In genomic region chr2:153808146-153808545, GRCm38 (mm10) we compare ENCODE assay signal across 18 mouse cellular contexts. TPM values are rescaled to one million over a fixed set of nuclear protein-coding genes. Genes with fewer than 3 reads are reported as not detected.
DNase-seq lines count a peak whose midpoint lies in the region; ATAC-seq and TF ChIP-seq lines count a peak whose summit lies in the region.
"Had no signal": no experiment of that assay in that cellular context is flagged by ENCODE, and none has a peak within 500 bp of the region (broad histone marks: within the 10 kb centered on the region; RNA-seq: fewer than 3 reads in every experiment).

No protein-coding gene starts in this region.

- no peaks in the 10 kb centered on the region for H3K27me3 ChIP-seq in hindbrain, postnatal 0 days (ENCODE audit: insufficient read depth, low read length)
- no peaks in the 10 kb centered on the region for H3K27me3 ChIP-seq in hindbrain, embryonic 14.5 days (ENCODE audit: control insufficient read depth, insufficient read depth, low read length)
- no peaks in the 10 kb centered on the region for H3K27me3 ChIP-seq in intestine, embryonic 16.5 days (replicated peaks; ENCODE audit: control insufficient read depth, insufficient read depth, low read length)
- H3K27me3 ChIP-seq: embryonic facial prominence, embryonic 13.5 days; forebrain, embryonic 12.5 days; hindbrain, embryonic 12.5 days had no signal

- H3K4me2 ChIP-seq in hindbrain, postnatal 0 days (ENCODE audit: low read depth, low read length): no peak overlapping the region
- no peak overlapping the region for H3K4me2 ChIP-seq in hindbrain, embryonic 14.5 days (replicated peaks)
- no peak overlapping the region for H3K4me2 ChIP-seq in intestine, embryonic 16.5 days (ENCODE audit: low read depth, low read length)
- H3K4me2 ChIP-seq: embryonic facial prominence, embryonic 13.5 days; forebrain, embryonic 12.5 days; hindbrain, embryonic 12.5 days had no signal

- H3K4me3 ChIP-seq in hindbrain, postnatal 0 days (ENCODE audit: low read length): no peak overlapping the region
- H3K4me3 ChIP-seq in hindbrain, embryonic 14.5 days (replicated peaks; ENCODE audit: low read length): no peak overlapping the region
- H3K4me3 ChIP-seq in intestine, embryonic 16.5 days (ENCODE audit: low read length): no peak overlapping the region
- H3K4me3 ChIP-seq: embryonic facial prominence, embryonic 13.5 days; forebrain, embryonic 12.5 days; gastrocnemius, adult 2 months; hindbrain, embryonic 12.5 days had no signal

- H3K36me3 ChIP-seq in hindbrain, postnatal 0 days (ENCODE audit: insufficient read depth, low read length): no peaks in the 10 kb centered on the region
- H3K36me3 ChIP-seq in hindbrain, embryonic 14.5 days (replicated peaks; ENCODE audit: control insufficient read depth, insufficient read depth): no peaks in the 10 kb centered on the region
- no peaks in the 10 kb centered on the region for H3K36me3 ChIP-seq in intestine, embryonic 16.5 days (ENCODE audit: control insufficient read depth, insufficient read depth, low read length)
- H3K36me3 ChIP-seq: embryonic facial prominence, embryonic 13.5 days; forebrain, embryonic 12.5 days; hindbrain, embryonic 12.5 days had no signal

- ATAC-seq in hindbrain, postnatal 0 days: peak; percentile 2; the same call in 1 of the 2 replicates
- no peak for ATAC-seq in hindbrain, embryonic 14.5 days (ENCODE audit: low FRiP score)
- ATAC-seq in intestine, embryonic 16.5 days: 0 out of 2 replicates have a peak, but pooled peaks have one; percentile 22
- ATAC-seq in megakaryocyte, adult 5-6 weeks (ENCODE audit: poor library complexity, severe bottlenecking): no peak
- ATAC-seq: forebrain, postnatal 0 days had no signal

- WGBS in hindbrain, postnatal 0 days: 70% methylated on average over 8 of the region's 8 CpGs
- 78% methylated on average over 8 of the region's 8 CpGs for WGBS in hindbrain, embryonic 14.5 days
- 73% methylated on average over 8 of the region's 8 CpGs for WGBS in intestine, embryonic 16.5 days

- no peaks in the 10 kb centered on the region for H3K4me1 ChIP-seq in hindbrain, postnatal 0 days (ENCODE audit: insufficient read depth, low read length)
- H3K4me1 ChIP-seq in hindbrain, embryonic 14.5 days (replicated peaks; ENCODE audit: control insufficient read depth, insufficient read depth, low read length): no peaks in the 10 kb centered on the region
- H3K4me1 ChIP-seq in intestine, embryonic 16.5 days (ENCODE audit: control insufficient read depth, insufficient read depth, low read length): no peaks in the 10 kb centered on the region
- H3K4me1 ChIP-seq: embryonic facial prominence, embryonic 13.5 days; forebrain, embryonic 12.5 days; hindbrain, embryonic 12.5 days had no signal

- H3K27ac ChIP-seq in hindbrain, postnatal 0 days: no peak overlapping the region
- no peak overlapping the region for H3K27ac ChIP-seq in hindbrain, embryonic 14.5 days
- no peak overlapping the region for H3K27ac ChIP-seq in intestine, embryonic 16.5 days (ENCODE audit: low read length)
- H3K27ac ChIP-seq: embryonic facial prominence, embryonic 13.5 days; forebrain, embryonic 12.5 days; gastrocnemius, adult 2 months; hindbrain, embryonic 12.5 days had no signal

- no peak for DNase-seq in hindbrain, postnatal 0 days (ENCODE audit: low spot score)
- no peak for DNase-seq in hindbrain, embryonic 14.5 days (ENCODE audit: low spot score)
- DNase-seq in adrenal gland, adult (ENCODE audit: inconsistent age in 2 of 2, low spot score in 1 of 2): peak; percentile 74 to 88
- peak; percentile 70 for DNase-seq in adrenal gland, postnatal 14 days
- no peak for DNase-seq in neural tube, embryonic 10.5 days (ENCODE audit: extremely low spot score, low spot score)
- no peak for DNase-seq in left cerebral cortex, adult 9 months (ENCODE audit: low spot score in 2 of 2)
- DNase-seq: gastrocnemius, postnatal 25 days had no signal

- no peak for TF ChIP-seq CTCF in hindbrain, postnatal 0 days (IDR thresholded peaks at IDR 0.05; ENCODE audit: low read depth)

- no peak overlapping the region for H3K9ac ChIP-seq in hindbrain, postnatal 0 days (replicated peaks; ENCODE audit: low read length)
- H3K9ac ChIP-seq in hindbrain, embryonic 14.5 days: no peak overlapping the region
- no peak overlapping the region for H3K9ac ChIP-seq in intestine, embryonic 16.5 days (ENCODE audit: low read depth, low read length)
- H3K9ac ChIP-seq: embryonic facial prominence, embryonic 13.5 days; forebrain, embryonic 12.5 days; forebrain, postnatal 0 days; hindbrain, embryonic 12.5 days had no signal

- H3K9me3 ChIP-seq in hindbrain, postnatal 0 days (ENCODE audit: low read length): no peaks in the 10 kb centered on the region
- no peaks in the 10 kb centered on the region for H3K9me3 ChIP-seq in hindbrain, embryonic 14.5 days (ENCODE audit: control insufficient read depth, low read length)
- no peaks in the 10 kb centered on the region for H3K9me3 ChIP-seq in intestine, embryonic 16.5 days (ENCODE audit: control insufficient read depth, low read length)
- H3K9me3 ChIP-seq: embryonic facial prominence, embryonic 13.5 days; forebrain, embryonic 12.5 days; hindbrain, embryonic 12.5 days had no signal

RNA-seq across cellular contexts. Expression of gene Efcab8, which starts 28.4 kb away (rescaled TPM):
- not detected in 2 replicates for total RNA-seq in hindbrain, postnatal 0 days (2014; rRNA removed)
- polyA plus RNA-seq in hindbrain, postnatal 0 days (2015; fragmentation: Nextera tagmentation; extraction: Ambion mirVana): 0.04 TPM in 1 of 2 replicates, not detected in the other
- not detected in 2 replicates for polyA plus RNA-seq in hindbrain, embryonic 14.5 days (2014; fragmentation: Nextera tagmentation; extraction: Ambion mirVana)
- not detected in 2 replicates for total RNA-seq in adrenal gland, postnatal 14 days (2021)
- 0.02 TPM in 1 of 2 replicates, not detected in the other for polyA plus RNA-seq in intestine, embryonic 16.5 days (2015; fragmentation: Nextera tagmentation; extraction: Ambion mirVana)
- total RNA-seq in megakaryocyte, adult 5-6 weeks (2015): 0.11 TPM in 1 of 2 replicates, not detected in the other
- total RNA-seq in megakaryocyte, adult 5-6 weeks (2017): not detected in 2 replicates
- total RNA-seq: gastrocnemius, adult 2 months; gastrocnemius, postnatal 25 days; granulocyte monocyte progenitor cell, adult 5-6 weeks; heart, adult 8-10 months; heart, postnatal 10 days had no signal
- polyA plus RNA-seq: embryonic facial prominence, embryonic 13.5 days; forebrain, embryonic 12.5 days; forebrain, postnatal 0 days; heart, embryonic 14.5 days; hindbrain, embryonic 12.5 days had no signal

Comparison
In these comparisons a context has a peak if more than half of its experiments do, and no peak if none do; other contexts are left out.
1. ATAC-seq: peak in hindbrain, postnatal 0 days (single experiment) and intestine, embryonic 16.5 days (single experiment); none in hindbrain, embryonic 14.5 days (single experiment) and megakaryocyte, adult 5-6 weeks (single experiment).
2. DNase-seq: peak in adrenal gland, adult (2 of 2) and adrenal gland, postnatal 14 days (single experiment); none in hindbrain, postnatal 0 days (single experiment), hindbrain, embryonic 14.5 days (single experiment), neural tube, embryonic 10.5 days (single experiment) and left cerebral cortex, adult 9 months (0 of 2).